Mouse (Mus musculus): ENCODE measurements around the gene Spaca9. TPM values are rescaled to one million over a fixed set of nuclear protein-coding genes. Genes with fewer than 3 reads are reported as not detected.

Gene Spaca9
- polyA plus RNA-seq, 1 experiment from 2014 or later: 0.59 TPM

GRCm38 (mm10) chr2:28706787-28707186 is 7.3 kb upstream of the Spaca9 start:
- ATAC-seq (ENCODE audit: extremely low read depth, insufficient number of reproducible peaks, low FRiP score, low TSS enrichment): no peak
- H3K27ac ChIP-seq (replicated peaks): no peak overlapping the region
- no peak overlapping the region for H3K4me3 ChIP-seq
- 65% methylated on average over 6 of the region's 6 CpGs for WGBS
- H3K4me2 ChIP-seq: no peak overlapping the region
- H3K9me3 ChIP-seq: no peaks in the 10 kb centered on the region
- peaks cover 19% of the 10 kb centered on the region; the same call in 1 of the 2 replicates for H3K27me3 ChIP-seq (replicated peaks)
- H3K36me3 ChIP-seq: no peaks in the 10 kb centered on the region
- no peaks in the 10 kb centered on the region for H3K4me1 ChIP-seq
- H3K9ac ChIP-seq: no peak overlapping the region

GRCm38 (mm10) chr2:28706106-28706636 is 6.6 kb upstream of the Spaca9 start:
- ATAC-seq (ENCODE audit: extremely low read depth, insufficient number of reproducible peaks, low FRiP score, low TSS enrichment): no peak
- WGBS: 67% methylated on average over 8 of the region's 8 CpGs

GRCm38 (mm10) chr2:28701646-28702262 is 2.2 kb upstream of the Spaca9 start:
- Histone ChIP-seq H3K27ac (replicated peaks) (no peak overlapping the region), H3K9ac (0 out of 2 replicates have a peak overlapping the region, but pooled peaks have one; percentile 47), H3K9me3 (no peaks in the 10 kb centered on the region), H3K36me3 (no peaks in the 10 kb centered on the region), H3K4me1 (peaks cover 13% of the 10 kb centered on the region), H3K4me3 (no peak overlapping the region), H3K4me2 (peak overlapping the region; percentile 11; the same call in 1 of the 2 replicates), H3K27me3 (replicated peaks) (peaks cover 16% of the 10 kb centered on the region; the same call in 1 of the 2 replicates)
- no peak for ATAC-seq (ENCODE audit: extremely low read depth, insufficient number of reproducible peaks, low FRiP score, low TSS enrichment)
- WGBS: 51% methylated on average over 8 of the region's 8 CpGs

More at GRCm38 (mm10) chr2:28706106-28706636, 6.6 kb upstream of the Spaca9 start:
- H3K36me3 ChIP-seq: no peaks in the 10 kb centered on the region
- H3K4me3 ChIP-seq: no peak overlapping the region
- peaks cover 19% of the 10 kb centered on the region; the same call in 1 of the 2 replicates for H3K27me3 ChIP-seq (replicated peaks)
- no peaks in the 10 kb centered on the region for H3K9me3 ChIP-seq
- no peaks in the 10 kb centered on the region for H3K4me1 ChIP-seq
- H3K9ac ChIP-seq: no peak overlapping the region
- no peak overlapping the region for H3K27ac ChIP-seq (replicated peaks)
- no peak overlapping the region for H3K4me2 ChIP-seq

- Histone ChIP-seq H3K4me3 (no peak overlapping the region), H3K4me2 (peak overlapping the region; percentile 89; the same call in 1 of the 2 replicates), H3K36me3 (no peaks in the 10 kb centered on the region), H3K4me1 (peaks cover 13% of the 10 kb centered on the region), H3K27me3 (replicated peaks) (peaks cover 5% of the 10 kb centered on the region; the same call in 1 of the 2 replicates), H3K27ac (replicated peaks) (no peak overlapping the region), H3K9me3 (no peaks in the 10 kb centered on the region), H3K9ac (no peak overlapping the region)
- WGBS: 72% methylated on average over 5 of the region's 5 CpGs
- ATAC-seq (ENCODE audit: extremely low read depth, insufficient number of reproducible peaks, low FRiP score, low TSS enrichment): no peak
Observed at GRCm38 (mm10) chr2:28698566-28698965, 961 bp downstream of the Spaca9 start.

GRCm38 (mm10) chr2:28692692-28693091 is 6.8 kb downstream of the Spaca9 start:
- no peak for ATAC-seq (ENCODE audit: extremely low read depth, insufficient number of reproducible peaks, low FRiP score, low TSS enrichment)
- H3K27ac ChIP-seq (replicated peaks): no peak overlapping the region
- no peak overlapping the region for H3K4me3 ChIP-seq
- H3K27me3 ChIP-seq (replicated peaks): no peaks in the 10 kb centered on the region
- H3K9ac ChIP-seq: no peak overlapping the region
- H3K4me1 ChIP-seq: no peaks in the 10 kb centered on the region
- H3K9me3 ChIP-seq: no peaks in the 10 kb centered on the region
- 73% methylated on average over 9 of the region's 9 CpGs for WGBS
- H3K36me3 ChIP-seq: peaks cover 11% of the 10 kb centered on the region
- no peak overlapping the region for H3K4me2 ChIP-seq

GRCm38 (mm10) chr2:28688431-28688830 is 11.1 kb downstream of the Spaca9 start:
- H3K36me3 ChIP-seq: peaks cover 54% of the 10 kb centered on the region
- no peak overlapping the region for H3K4me2 ChIP-seq
- ATAC-seq (ENCODE audit: extremely low read depth, insufficient number of reproducible peaks, low FRiP score, low TSS enrichment): no peak
- no peak overlapping the region for H3K27ac ChIP-seq (replicated peaks)
- H3K4me3 ChIP-seq: no peak overlapping the region
- 40% methylated on average over 3 of the region's 3 CpGs for WGBS
- no peaks in the 10 kb centered on the region for H3K4me1 ChIP-seq
- H3K9me3 ChIP-seq: no peaks in the 10 kb centered on the region
- no peak overlapping the region for H3K9ac ChIP-seq
- H3K27me3 ChIP-seq (replicated peaks): no peaks in the 10 kb centered on the region

GRCm38 (mm10) chr2:28685895-28686294 is 13.6 kb downstream of the Spaca9 start:
- Histone ChIP-seq H3K4me3 (no peak overlapping the region), H3K4me2 (no peak overlapping the region), H3K27me3 (replicated peaks) (no peaks in the 10 kb centered on the region), H3K9me3 (no peaks in the 10 kb centered on the region), H3K4me1 (no peaks in the 10 kb centered on the region; the same call in 1 of the 2 replicates), H3K27ac (replicated peaks) (no peak overlapping the region), H3K9ac (no peak overlapping the region), H3K36me3 (peaks cover 74% of the 10 kb centered on the region)
- WGBS: 80% methylated on average over 7 of the region's 7 CpGs
- ATAC-seq (ENCODE audit: extremely low read depth, insufficient number of reproducible peaks, low FRiP score, low TSS enrichment): no peak

GRCm38 (mm10) chr2:28681718-28682117 is 17.8 kb downstream of the Spaca9 start:
- WGBS: 75% methylated on average over 4 of the region's 4 CpGs
- no peak overlapping the region for H3K27ac ChIP-seq (replicated peaks)
- no peak overlapping the region for H3K4me2 ChIP-seq
- H3K36me3 ChIP-seq: peaks cover 98% of the 10 kb centered on the region
- H3K4me1 ChIP-seq: no peaks in the 10 kb centered on the region; the same call in 1 of the 2 replicates
- H3K4me3 ChIP-seq: no peak overlapping the region
- no peak for ATAC-seq (ENCODE audit: extremely low read depth, insufficient number of reproducible peaks, low FRiP score, low TSS enrichment)
- H3K9ac ChIP-seq: no peak overlapping the region
- H3K9me3 ChIP-seq: no peaks in the 10 kb centered on the region
- no peaks in the 10 kb centered on the region for H3K27me3 ChIP-seq (replicated peaks)

- Histone ChIP-seq H3K4me1 (no peaks in the 10 kb centered on the region; the same call in 1 of the 2 replicates), H3K4me2 (no peak overlapping the region), H3K9ac (no peak overlapping the region), H3K27me3 (replicated peaks) (no peaks in the 10 kb centered on the region), H3K36me3 (peaks cover 98% of the 10 kb centered on the region), H3K9me3 (no peaks in the 10 kb centered on the region), H3K27ac (replicated peaks) (no peak overlapping the region), H3K4me3 (no peak overlapping the region)
- no peak for ATAC-seq (ENCODE audit: extremely low read depth, insufficient number of reproducible peaks, low FRiP score, low TSS enrichment)
- whole genome bisulfite sequencing: 48% methylated on average over 4 of the region's 4 CpGs
Observed at GRCm38 (mm10) chr2:28680710-28681109, 18.8 kb downstream of the Spaca9 start.

- Histone ChIP-seq H3K27ac (replicated peaks) (no peak overlapping the region), H3K9ac (no peak overlapping the region), H3K4me2 (no peak overlapping the region), H3K4me3 (no peak overlapping the region), H3K9me3 (no peaks in the 10 kb centered on the region), H3K36me3 (peaks cover 97% of the 10 kb centered on the region), H3K4me1 (no peaks in the 10 kb centered on the region), H3K27me3 (replicated peaks) (no peaks in the 10 kb centered on the region)
- 91% methylated on average over 8 of the region's 8 CpGs for WGBS
- no peak for ATAC-seq (ENCODE audit: extremely low read depth, insufficient number of reproducible peaks, low FRiP score, low TSS enrichment)
Observed at GRCm38 (mm10) chr2:28676005-28676404, 23.5 kb downstream of the Spaca9 start.

- Histone ChIP-seq H3K9ac (no peak overlapping the region), H3K36me3 (peaks cover 96% of the 10 kb centered on the region), H3K4me3 (no peak overlapping the region), H3K4me1 (no peaks in the 10 kb centered on the region), H3K4me2 (no peak overlapping the region), H3K27ac (replicated peaks) (no peak overlapping the region), H3K9me3 (no peaks in the 10 kb centered on the region), H3K27me3 (replicated peaks) (no peaks in the 10 kb centered on the region)
- no peak for ATAC-seq (ENCODE audit: extremely low read depth, insufficient number of reproducible peaks, low FRiP score, low TSS enrichment)
- 77% methylated on average over 2 of the region's 2 CpGs for WGBS
Observed at GRCm38 (mm10) chr2:28671438-28671837, 28.1 kb downstream of the Spaca9 start.

GRCm38 (mm10) chr2:28665818-28666217 is 33.7 kb downstream of the Spaca9 start:
- ATAC-seq (ENCODE audit: extremely low read depth, insufficient number of reproducible peaks, low FRiP score, low TSS enrichment): no peak
- Histone ChIP-seq H3K4me1 (no peaks in the 10 kb centered on the region), H3K27me3 (replicated peaks) (no peaks in the 10 kb centered on the region), H3K36me3 (peaks cover 96% of the 10 kb centered on the region), H3K4me3 (no peak overlapping the region), H3K4me2 (no peak overlapping the region), H3K9ac (no peak overlapping the region), H3K27ac (replicated peaks) (no peak overlapping the region), H3K9me3 (no peaks in the 10 kb centered on the region)
- 77% methylated on average over 3 of the region's 3 CpGs for WGBS

Data from heart, embryonic 13.5 days (tissue).